Mouse (Mus musculus): ENCODE results near the gene Pcgf2.

Gene Pcgf2

GRCm38 (mm10) chr11:97700003-97700745 lies at the start of gene Pcgf2:
Gene Pcgf2, minus strand, starts transcription at chr11:97700497.
- TF ChIP-seq GATA4 (IDR thresholded peaks at IDR 0.05; ENCODE audit: insufficient replicate concordance, low read length) = no peak

- no peak for TF ChIP-seq GATA4 (IDR thresholded peaks at IDR 0.05; ENCODE audit: insufficient replicate concordance, low read length)
Measured at GRCm38 (mm10) chr11:97748496-97748895, 48.2 kb upstream of the Pcgf2 start.

- TF ChIP-seq GATA4 (IDR thresholded peaks at IDR 0.05; ENCODE audit: insufficient replicate concordance, low read length) = no peak
Measured at GRCm38 (mm10) chr11:97747773-97748172, 47.5 kb upstream of the Pcgf2 start.

DNA sequence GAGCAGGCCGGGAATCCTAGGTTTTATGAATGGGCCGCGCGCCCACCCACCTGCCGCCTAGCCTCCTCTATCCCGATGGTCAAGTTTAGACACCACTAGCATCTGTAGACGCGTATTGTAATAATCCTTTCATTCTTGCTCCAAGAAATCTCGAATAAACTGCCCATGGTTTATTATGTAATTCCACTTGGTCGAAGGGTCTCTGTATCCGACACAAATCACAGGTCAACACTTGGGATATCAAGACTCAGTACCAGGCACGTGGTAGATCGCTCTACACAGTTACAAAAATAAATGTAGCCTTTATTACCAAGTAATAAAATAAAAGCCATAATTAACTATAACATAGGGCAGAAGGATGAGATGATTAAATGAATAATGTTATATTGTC lies 45.0 kb upstream of the Pcgf2 start:
- TF ChIP-seq GATA4 (IDR thresholded peaks at IDR 0.05; ENCODE audit: insufficient replicate concordance, low read length) = no peak

DNA sequence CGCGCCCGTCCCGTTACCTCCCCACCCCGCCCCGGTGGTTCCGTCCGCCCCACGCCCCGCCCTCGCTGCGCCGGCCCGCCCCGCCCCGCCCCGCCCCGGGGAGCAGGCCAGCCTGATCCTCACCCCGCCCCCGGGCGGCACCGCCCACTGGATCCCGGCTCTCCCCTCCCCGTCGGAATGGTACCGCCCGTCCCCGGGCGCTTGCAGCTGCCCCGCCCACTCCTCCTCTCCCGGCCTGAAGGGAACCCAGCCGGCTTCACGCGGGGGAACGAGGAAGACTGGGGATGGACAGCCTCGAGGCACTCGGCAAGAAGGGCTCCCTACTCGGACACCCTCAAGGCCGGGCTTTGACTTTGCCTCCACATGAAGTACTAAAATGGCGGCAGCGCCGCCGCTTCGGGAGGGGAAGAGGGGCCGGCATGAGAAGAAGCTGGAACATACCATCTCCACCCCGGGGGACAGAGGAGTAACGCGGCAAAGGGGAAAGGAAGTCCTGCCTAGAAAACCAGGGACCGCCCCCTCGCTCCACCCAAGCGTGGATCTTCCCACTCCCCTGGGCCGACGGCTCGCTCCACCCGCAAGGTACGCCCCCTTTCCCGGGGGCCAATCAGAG lies 44.5 kb upstream of the Pcgf2 start:
- TF ChIP-seq GATA4 (IDR thresholded peaks at IDR 0.05; ENCODE audit: insufficient replicate concordance, low read length) = peak; percentile 21; the same call in 1 of the 2 replicates

GRCm38 (mm10) chr11:97744063-97744717 lies 43.9 kb upstream of the Pcgf2 start, which contains the start of gene Pip4k2b:
Gene Pip4k2b, minus strand, starts transcription at chr11:97744704.
- TF ChIP-seq GATA4 (IDR thresholded peaks at IDR 0.05; ENCODE audit: insufficient replicate concordance, low read length) = no peak

DNA sequence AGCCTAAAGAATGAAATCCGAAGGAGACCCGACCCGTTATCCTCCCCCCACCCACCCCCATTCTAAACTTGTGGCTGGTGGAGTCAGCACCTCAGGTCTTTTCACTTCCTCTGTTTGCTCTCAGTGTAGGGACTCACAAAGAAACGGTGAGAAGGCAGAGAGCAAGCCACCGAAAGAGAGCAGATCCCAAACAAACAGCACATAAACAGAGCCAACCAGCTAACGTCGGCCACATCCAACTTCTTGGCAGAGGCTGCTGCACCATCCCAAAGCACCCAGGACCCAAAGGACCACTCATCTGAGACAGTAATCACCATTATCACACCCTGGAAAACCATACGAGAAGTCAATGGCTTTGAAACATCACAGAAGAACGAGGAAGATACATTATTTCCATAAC lies 43.1 kb upstream of the Pcgf2 start:
- TF ChIP-seq GATA4 (IDR thresholded peaks at IDR 0.05; ENCODE audit: insufficient replicate concordance, low read length) = no peak

GRCm38 (mm10) chr11:97742591-97742990 lies 42.3 kb upstream of the Pcgf2 start:
- no peak for TF ChIP-seq GATA4 (IDR thresholded peaks at IDR 0.05; ENCODE audit: insufficient replicate concordance, low read length)

DNA sequence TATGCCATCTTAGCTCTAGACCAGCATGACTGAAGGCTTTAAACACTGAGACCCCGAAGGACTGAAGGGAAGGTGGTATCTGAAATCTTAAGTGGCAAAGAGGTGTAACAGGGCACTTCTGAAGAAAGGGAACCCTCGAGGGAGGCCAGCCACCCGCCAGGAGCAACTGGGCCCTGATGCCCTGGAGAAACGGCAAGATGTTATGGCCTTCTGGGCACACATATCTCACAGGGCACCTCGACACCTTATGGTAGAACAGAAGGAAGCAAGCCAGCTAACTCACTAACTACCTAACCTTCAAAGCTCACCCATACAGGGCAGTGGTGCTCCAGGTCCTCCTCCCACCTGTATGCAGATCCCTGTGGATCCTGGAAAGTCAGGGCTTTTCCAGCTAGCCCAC lies 41.9 kb upstream of the Pcgf2 start:
- no peak for TF ChIP-seq GATA4 (IDR thresholded peaks at IDR 0.05; ENCODE audit: insufficient replicate concordance, low read length)

- no peak for TF ChIP-seq GATA4 (IDR thresholded peaks at IDR 0.05; ENCODE audit: insufficient replicate concordance, low read length)
Measured at GRCm38 (mm10) chr11:97740190-97740589, 39.9 kb upstream of the Pcgf2 start.

DNA sequence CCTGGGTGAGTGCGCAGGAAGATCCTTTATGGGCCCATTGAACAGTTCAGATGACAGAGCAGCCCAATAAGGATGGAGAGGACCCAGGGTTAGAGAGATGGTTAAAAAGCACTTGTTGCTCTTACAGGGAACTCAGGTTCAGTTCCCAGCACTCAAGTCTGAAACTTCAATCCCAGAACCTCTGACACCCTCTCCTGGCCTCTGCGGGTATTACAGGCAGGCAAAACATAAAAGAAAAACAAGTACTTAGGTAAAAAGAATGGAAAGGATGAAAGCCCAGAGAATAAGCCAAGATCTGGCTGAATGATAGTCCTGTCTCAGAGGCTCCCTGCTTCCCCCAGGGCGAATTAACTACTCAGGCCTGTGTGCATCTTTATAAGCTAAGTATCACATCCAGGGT lies 38.9 kb upstream of the Pcgf2 start:
- no peak for TF ChIP-seq GATA4 (IDR thresholded peaks at IDR 0.05; ENCODE audit: insufficient replicate concordance, low read length)

GRCm38 (mm10) chr11:97738703-97739102 lies 38.4 kb upstream of the Pcgf2 start:
- TF ChIP-seq GATA4 (IDR thresholded peaks at IDR 0.05; ENCODE audit: insufficient replicate concordance, low read length) = no peak

DNA sequence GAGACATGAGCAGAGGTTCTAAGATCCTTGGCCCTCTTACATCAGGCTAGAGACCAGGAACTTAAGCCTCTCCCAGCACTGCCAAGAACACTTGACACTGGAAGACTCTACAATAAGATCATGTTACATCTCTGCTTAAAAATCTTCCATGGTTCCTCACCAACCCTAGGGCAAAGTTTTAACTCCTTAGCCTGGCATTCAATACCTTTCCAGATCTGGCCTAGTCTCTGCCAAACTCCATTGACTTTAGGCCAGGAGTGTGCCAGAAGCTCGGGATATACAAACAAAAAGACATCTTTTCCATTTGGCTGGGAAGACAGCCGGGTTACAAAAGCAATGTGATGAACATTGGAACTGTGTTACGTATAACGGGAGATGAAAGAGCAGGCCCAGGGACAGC lies 37.3 kb upstream of the Pcgf2 start:
- TF ChIP-seq GATA4 (IDR thresholded peaks at IDR 0.05; ENCODE audit: insufficient replicate concordance, low read length) = no peak

- no peak for TF ChIP-seq GATA4 (IDR thresholded peaks at IDR 0.05; ENCODE audit: insufficient replicate concordance, low read length)
Measured at GRCm38 (mm10) chr11:97736645-97737044, 36.3 kb upstream of the Pcgf2 start.

DNA sequence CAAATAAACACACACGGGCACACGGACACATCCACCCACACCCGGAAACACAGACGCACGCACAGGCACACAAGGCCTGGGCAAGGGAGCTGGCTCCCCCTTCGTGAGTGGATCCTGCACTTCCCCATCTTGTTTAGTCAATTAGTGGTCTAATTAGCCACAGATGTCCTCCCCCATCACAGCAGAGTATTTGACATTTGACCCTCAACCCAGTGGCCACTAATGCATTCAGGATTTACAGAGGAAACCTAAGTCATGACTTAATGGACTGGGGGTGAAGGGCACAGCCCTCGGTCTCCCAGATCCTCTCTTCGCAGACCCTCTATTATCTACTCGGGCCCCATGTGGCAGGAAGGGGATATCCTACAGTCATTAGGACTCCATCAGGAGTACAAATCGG lies 33.4 kb upstream of the Pcgf2 start:
- TF ChIP-seq GATA4 (IDR thresholded peaks at IDR 0.05; ENCODE audit: insufficient replicate concordance, low read length) = no peak

- TF ChIP-seq GATA4 (IDR thresholded peaks at IDR 0.05; ENCODE audit: insufficient replicate concordance, low read length) = no peak
Measured at GRCm38 (mm10) chr11:97728730-97729129, 28.4 kb upstream of the Pcgf2 start.

All from liver, adult (tissue).